ENCODE assay signal across 14 mouse cellular contexts in genomic region chr2:168465646-168466045, GRCm38 (mm10).
DNase-seq lines count a peak whose midpoint lies in the region; ATAC-seq and TF ChIP-seq lines count a peak whose summit lies in the region.
"Had no signal": no experiment of that assay in that cellular context is flagged by ENCODE, and none has a peak within 500 bp of the region (broad histone marks: within the 10 kb centered on the region; RNA-seq: fewer than 3 reads in every experiment).

No protein-coding gene starts in this region.

- peaks cover 13% of the 10 kb centered on the region for H3K4me1 ChIP-seq in heart, embryonic 12.5 days (replicated peaks)
- peaks cover 14% of the 10 kb centered on the region for H3K4me1 ChIP-seq in midbrain, embryonic 10.5 days
- H3K4me1 ChIP-seq in midbrain, postnatal 0 days (ENCODE audit: insufficient read depth, low read length) = no peaks in the 10 kb centered on the region
- H3K4me1 ChIP-seq in limb, embryonic 10.5 days = peaks cover 36% of the 10 kb centered on the region

- no peak for ATAC-seq in heart, embryonic 12.5 days (ENCODE audit: insufficient number of reproducible peaks, low FRiP score)
- no peak for ATAC-seq in midbrain, postnatal 0 days (ENCODE audit: low FRiP score)
- ATAC-seq: hindbrain, embryonic 16.5 days; intestine, postnatal 0 days had no signal

- intact Hi-C loops in heart, postnatal 14 days (cut with DNase I) = loop anchor here (5.0 kb wide), 1 partner anchor 277 kb away; the partner anchor contains the start of gene Atp9a

- TF ChIP-seq CTCF in midbrain, postnatal 0 days (IDR thresholded peaks at IDR 0.05) = no peak

- no peaks in the 10 kb centered on the region for H3K36me3 ChIP-seq in heart, embryonic 12.5 days
- H3K36me3 ChIP-seq in midbrain, embryonic 10.5 days = no peaks in the 10 kb centered on the region
- no peaks in the 10 kb centered on the region for H3K36me3 ChIP-seq in midbrain, postnatal 0 days (ENCODE audit: insufficient read depth, low read length)
- no peaks in the 10 kb centered on the region for H3K36me3 ChIP-seq in limb, embryonic 10.5 days
- H3K36me3 ChIP-seq: forebrain, embryonic 12.5 days; limb, embryonic 15.5 days had no signal

- DNase-seq in cerebellum, postnatal 14 days = peak; percentile 59 to 69
- DNase-seq in cerebellum, postnatal 4 days (ENCODE audit: low spot score in 2 of 2) = no peak
- DNase-seq in heart, postnatal 14 days = peak; percentile 11 to 35
- DNase-seq in midbrain, embryonic 10.5 days (ENCODE audit: low spot score) = no peak
- no peak for DNase-seq in midbrain, postnatal 0 days (ENCODE audit: low spot score)
- no peak for DNase-seq in limb, embryonic 10.5 days (ENCODE audit: low spot score)
- no peak for DNase-seq in spleen, postnatal 14 days (ENCODE audit: low spot score in 2 of 2)
- DNase-seq: cerebellum, adult 2 months had no signal

- no peak overlapping the region for H3K4me2 ChIP-seq in heart, embryonic 12.5 days
- no peak overlapping the region for H3K4me2 ChIP-seq in midbrain, postnatal 0 days (ENCODE audit: low read depth, low read length, poor library complexity, severe bottlenecking)
- H3K4me2 ChIP-seq: forebrain, embryonic 12.5 days; limb, embryonic 15.5 days had no signal

- WGBS in heart, embryonic 12.5 days = 71% methylated on average over 5 of the region's 5 CpGs
- WGBS in midbrain, embryonic 10.5 days = 82% methylated on average over 5 of the region's 5 CpGs
- WGBS in midbrain, postnatal 0 days = 67% methylated on average over 5 of the region's 5 CpGs
- WGBS in limb, embryonic 10.5 days = 85% methylated on average over 5 of the region's 5 CpGs

- H3K4me3 ChIP-seq in heart, embryonic 12.5 days = no peak overlapping the region
- H3K4me3 ChIP-seq in midbrain, embryonic 10.5 days = no peak overlapping the region
- no peak overlapping the region for H3K4me3 ChIP-seq in midbrain, postnatal 0 days (ENCODE audit: low read depth, low read length)
- no peak overlapping the region for H3K4me3 ChIP-seq in limb, embryonic 10.5 days
- H3K4me3 ChIP-seq: forebrain, embryonic 12.5 days; limb, embryonic 15.5 days had no signal

- no peak overlapping the region for H3K27ac ChIP-seq in heart, embryonic 12.5 days (ENCODE audit: poor library complexity, severe bottlenecking)
- 0 out of 2 replicates have a peak overlapping the region, but pooled peaks have one; percentile 28 for H3K27ac ChIP-seq in midbrain, embryonic 10.5 days (replicated peaks)
- H3K27ac ChIP-seq in midbrain, postnatal 0 days (ENCODE audit: low read depth, low read length) = no peak overlapping the region
- peak overlapping the region; percentile 27; the same call in 1 of the 2 replicates for H3K27ac ChIP-seq in limb, embryonic 10.5 days
- H3K27ac ChIP-seq: forebrain, embryonic 12.5 days; limb, embryonic 15.5 days; stomach, postnatal 0 days had no signal

- H3K9ac ChIP-seq in heart, embryonic 12.5 days = no peak overlapping the region
- H3K9ac ChIP-seq in midbrain, postnatal 0 days (replicated peaks; ENCODE audit: low read length, poor library complexity, severe bottlenecking) = no peak overlapping the region
- H3K9ac ChIP-seq: forebrain, embryonic 12.5 days; limb, embryonic 15.5 days had no signal

- H3K27me3 ChIP-seq in heart, embryonic 12.5 days (replicated peaks) = peaks cover 72% of the 10 kb centered on the region
- H3K27me3 ChIP-seq in midbrain, embryonic 10.5 days (ENCODE audit: low read depth, poor library complexity, severe bottlenecking) = peaks cover 7% of the 10 kb centered on the region; the same call in 1 of the 2 replicates
- H3K27me3 ChIP-seq in midbrain, postnatal 0 days (ENCODE audit: insufficient read depth, low read length) = no peaks in the 10 kb centered on the region
- peaks cover 11% of the 10 kb centered on the region; the same call in 1 of the 2 replicates for H3K27me3 ChIP-seq in limb, embryonic 10.5 days (ENCODE audit: low read depth, poor library complexity, severe bottlenecking)

- H3K9me3 ChIP-seq in heart, embryonic 12.5 days (replicated peaks) = no peaks in the 10 kb centered on the region
- no peaks in the 10 kb centered on the region for H3K9me3 ChIP-seq in midbrain, embryonic 10.5 days (replicated peaks)
- no peaks in the 10 kb centered on the region for H3K9me3 ChIP-seq in midbrain, postnatal 0 days (ENCODE audit: low read length)
- H3K9me3 ChIP-seq in limb, embryonic 10.5 days (replicated peaks) = no peaks in the 10 kb centered on the region
- H3K9me3 ChIP-seq: forebrain, embryonic 12.5 days; limb, embryonic 15.5 days had no signal

Comparison
In these comparisons a context has a peak if more than half of its experiments do, and no peak if none do; other contexts are left out.
1. DNase-seq: peak in cerebellum, postnatal 14 days (2 of 2) and heart, postnatal 14 days (2 of 2); none in cerebellum, postnatal 4 days (0 of 2), midbrain, embryonic 10.5 days (single experiment), midbrain, postnatal 0 days (single experiment), limb, embryonic 10.5 days (single experiment) and spleen, postnatal 14 days (0 of 2).
2. H3K27ac ChIP-seq: peak in midbrain, embryonic 10.5 days (single experiment) and limb, embryonic 10.5 days (single experiment); none in heart, embryonic 12.5 days (single experiment) and midbrain, postnatal 0 days (single experiment).